Mouse (Mus musculus) CD4-positive helper T cell, adult 2 months (primary cell): Measurements from ENCODE around the gene Anxa9.
"Not testable (repeated sequence)": the region's sequence is repeated elsewhere in the genome, so short reads cannot be mapped to it uniquely, and the experiment has no call there.

ENCODE experiments used
- DNase-seq: peaks from one replicate; pipeline ENCODE4 v3.0.0-alpha.2; 2012; ENCODE audit warnings: low read depth, missing footprints, low spot score

Gene Anxa9

DNA sequence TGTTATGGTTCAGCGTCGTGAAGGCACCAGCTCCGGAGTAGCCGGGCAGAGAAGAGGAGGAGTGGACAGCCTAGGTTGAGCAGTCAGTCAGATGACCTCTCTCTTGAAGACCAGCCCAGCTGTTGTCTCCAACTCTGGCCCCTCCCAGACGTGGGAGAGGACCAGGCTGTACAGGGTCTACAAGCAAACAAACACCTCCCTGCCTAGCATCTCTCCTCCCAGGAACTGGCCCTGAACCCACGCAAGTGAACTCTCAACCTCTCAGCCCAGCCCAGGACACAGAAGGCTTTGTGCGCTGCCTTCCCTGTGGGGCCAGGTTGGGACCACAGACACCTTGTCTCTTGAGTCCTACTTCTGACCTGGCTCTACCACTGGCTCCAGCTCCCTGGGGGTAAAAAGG lies at the start of gene Anxa9:
TSS of gene Anxa9 (minus strand) at position 77 of the 400 bp plus-strand sequence.
- DNase-seq: no peak

GRCm38 (mm10) chr3:95355911-95356544 lies 49.1 kb upstream of the Anxa9 start:
- not testable (repeated sequence) for DNase-seq

DNA sequence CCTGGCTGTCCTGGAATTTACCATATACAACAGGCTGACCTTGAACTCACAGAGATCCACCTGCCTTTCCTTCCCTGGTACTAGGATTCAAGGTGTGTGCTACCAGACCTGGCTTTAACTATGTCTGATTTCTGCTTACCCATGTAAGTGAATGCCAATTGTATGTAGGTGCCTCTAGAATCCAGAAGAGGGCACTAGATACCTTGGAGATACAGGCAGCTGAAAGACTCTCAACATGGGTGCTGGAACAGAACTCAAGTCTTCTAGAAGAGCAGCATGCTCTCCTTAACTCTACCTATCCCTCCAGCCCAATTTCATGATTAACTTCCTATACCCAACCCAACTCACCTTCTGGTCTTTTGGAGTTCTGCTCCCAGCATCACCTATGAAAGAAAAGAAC lies 42.5 kb upstream of the Anxa9 start:
- peak; percentile 66 for DNase-seq

DNA sequence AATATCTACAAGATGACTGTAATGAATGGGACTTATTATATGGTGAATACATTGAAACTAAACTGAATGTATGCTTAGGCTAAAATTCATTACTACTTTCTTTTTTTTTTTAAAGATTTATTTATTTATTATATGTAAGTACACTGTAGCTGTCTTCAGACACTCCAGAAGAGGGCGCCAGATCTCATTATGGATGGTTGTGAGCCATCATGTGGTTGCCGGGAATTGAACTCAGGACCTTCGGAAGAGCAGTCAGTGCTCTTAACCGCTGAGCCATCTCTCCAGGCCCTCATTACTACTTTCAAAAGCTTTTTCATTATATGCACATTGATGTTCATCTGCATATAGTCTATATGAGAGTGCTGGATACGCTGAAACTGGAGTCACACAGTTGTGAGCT lies 41.4 kb upstream of the Anxa9 start:
- not testable (repeated sequence) for DNase-seq

- DNase-seq: no peak
Observed at GRCm38 (mm10) chr3:95346454-95346853, 39.5 kb upstream of the Anxa9 start.

DNA sequence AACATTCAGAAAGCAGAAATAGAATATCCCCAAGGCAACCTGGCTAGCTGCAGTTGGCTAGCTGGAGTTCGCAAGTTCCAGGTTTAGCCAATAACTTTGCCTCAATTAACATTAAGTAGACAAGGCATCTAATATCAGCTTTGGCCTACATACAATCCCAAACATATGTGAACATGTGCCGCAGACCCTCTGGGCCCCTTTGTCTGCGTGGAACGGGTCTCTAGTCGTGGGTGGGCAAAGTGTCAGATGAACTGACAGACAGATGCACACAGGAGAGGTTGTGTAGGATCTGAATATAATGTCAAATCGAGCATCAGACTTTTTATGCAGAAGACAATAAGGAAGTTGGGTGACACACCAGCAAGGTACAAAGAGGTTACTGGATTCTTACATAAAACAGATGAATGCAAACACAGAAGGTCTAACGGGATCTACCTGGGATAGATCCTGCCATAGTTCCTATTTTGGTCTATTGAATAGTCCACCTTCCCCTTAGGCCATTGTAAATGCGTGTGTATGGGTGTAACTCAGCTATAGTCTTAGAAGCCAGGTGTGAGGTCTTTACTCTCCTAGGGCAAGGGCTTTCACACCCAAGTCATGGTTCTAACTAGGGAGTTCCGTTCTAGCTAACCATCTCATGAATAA lies 36.5 kb upstream of the Anxa9 start:
- not testable (repeated sequence) for DNase-seq

- no peak for DNase-seq
Observed at GRCm38 (mm10) chr3:95338251-95338650, 31.3 kb upstream of the Anxa9 start.

DNA sequence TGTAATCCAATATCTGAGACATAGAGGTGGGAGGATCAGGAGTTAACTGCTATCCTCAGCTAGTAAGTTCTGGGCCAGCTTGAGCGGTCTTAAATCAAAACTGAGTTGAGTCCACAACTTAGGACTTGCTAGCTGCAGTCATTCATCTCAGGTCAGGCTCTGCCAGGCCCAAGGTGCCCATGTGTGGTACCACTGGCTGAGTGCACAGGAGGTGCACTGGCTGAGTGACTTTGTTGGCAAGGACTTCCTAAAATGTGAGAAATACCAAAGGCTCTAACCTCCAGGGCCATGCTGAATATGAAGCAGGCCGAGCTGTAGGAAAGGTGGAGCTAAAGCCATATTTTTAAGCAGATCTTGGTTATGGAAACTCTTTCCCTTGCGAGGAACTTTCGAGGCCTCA lies 30.4 kb upstream of the Anxa9 start:
- DNase-seq: no peak

DNA sequence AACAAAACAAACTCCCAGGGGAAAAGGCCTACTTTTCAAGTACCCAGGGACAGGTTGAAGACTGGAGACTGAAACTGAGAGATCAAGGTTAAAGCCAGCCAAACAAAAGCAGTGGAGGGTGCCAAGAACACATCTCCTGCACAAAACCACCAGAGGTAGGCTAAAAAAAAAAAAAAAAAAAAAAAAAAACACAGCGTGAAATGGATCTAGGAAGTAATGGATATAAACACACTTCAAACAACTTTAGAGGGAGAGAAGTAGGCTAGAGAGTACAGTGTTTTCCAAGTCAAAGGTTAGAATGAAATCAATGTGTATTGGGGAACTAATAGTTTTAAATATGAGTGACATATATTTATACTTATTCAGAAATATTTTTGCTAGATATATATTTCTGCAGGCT lies 24.6 kb upstream of the Anxa9 start:
- DNase-seq: no peak

DNA sequence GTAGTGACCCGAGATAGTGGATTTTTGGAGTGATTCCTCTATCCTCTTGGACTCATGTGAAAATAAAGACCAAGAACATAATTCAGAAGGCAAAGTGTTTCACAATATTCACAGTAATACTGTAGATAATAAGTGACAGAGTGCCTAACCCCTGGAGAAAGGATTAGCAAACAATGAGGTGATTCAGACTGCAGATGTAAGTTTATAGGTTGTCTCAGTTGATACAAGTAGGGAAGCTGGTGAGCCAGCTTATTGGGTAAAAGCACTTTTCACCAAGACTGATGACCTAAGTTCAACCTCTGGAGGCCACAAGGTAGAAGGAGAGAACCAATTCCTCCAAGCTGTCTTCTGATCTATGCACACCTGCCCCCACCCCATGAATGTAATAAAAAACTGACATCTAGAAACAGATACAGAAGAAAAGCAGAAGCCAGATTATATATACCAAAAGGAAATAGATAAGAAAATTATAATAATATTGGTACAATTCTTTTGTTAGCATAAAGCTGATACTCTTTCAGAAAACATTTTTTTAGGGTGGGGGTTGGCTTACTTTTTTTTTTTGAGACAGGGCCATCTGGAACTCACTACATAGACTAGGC lies 21.9 kb upstream of the Anxa9 start:
- no peak for DNase-seq

- no peak for DNase-seq
Observed at GRCm38 (mm10) chr3:95324454-95325144, 17.6 kb upstream of the Anxa9 start.

GRCm38 (mm10) chr3:95323429-95323828 lies 16.5 kb upstream of the Anxa9 start:
- no peak for DNase-seq

DNA sequence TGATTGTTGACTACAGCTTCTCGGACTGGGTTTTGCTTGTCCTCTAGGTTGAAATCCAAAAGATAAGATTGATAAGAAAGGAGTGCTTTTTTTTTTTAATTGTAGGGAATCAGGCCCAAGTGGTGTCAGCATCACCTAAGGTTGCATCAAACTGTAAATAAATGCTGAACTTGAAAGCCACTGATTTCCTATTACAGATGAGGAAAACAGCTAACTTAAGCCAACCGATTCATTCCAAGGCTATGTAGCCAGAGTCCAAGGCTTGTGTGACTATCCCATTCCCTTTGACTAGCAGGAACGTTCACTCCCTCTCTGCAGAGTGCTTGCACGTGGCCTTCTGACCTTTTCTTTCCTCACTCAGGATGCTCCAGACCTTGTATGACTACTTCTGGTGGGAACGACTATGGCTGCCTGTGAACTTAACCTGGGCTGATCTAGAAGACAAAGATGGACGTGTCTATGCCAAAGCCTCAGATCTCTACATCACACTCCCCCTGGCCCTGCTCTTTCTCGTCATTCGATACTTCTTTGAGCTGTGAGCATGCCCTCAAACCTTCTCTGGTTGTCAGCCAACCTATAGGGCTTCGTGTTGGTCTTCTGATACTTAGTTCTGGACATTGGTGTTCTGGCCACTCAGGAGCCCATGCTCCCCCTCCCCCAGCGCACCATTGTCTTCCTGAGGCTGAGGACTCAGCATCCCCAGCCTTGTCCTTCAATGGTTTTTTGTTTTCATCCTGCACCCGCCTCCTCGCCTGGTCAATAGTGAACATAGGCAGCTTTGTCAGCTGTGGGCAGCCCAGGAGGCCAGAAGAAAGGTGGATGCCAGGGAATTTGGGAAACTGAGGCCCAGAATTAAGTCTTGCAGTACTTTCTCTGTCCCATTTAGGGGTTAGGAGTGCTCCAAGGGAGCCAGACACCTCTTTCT lies 13.0 kb upstream of the Anxa9 start:
- no peak for DNase-seq

DNA sequence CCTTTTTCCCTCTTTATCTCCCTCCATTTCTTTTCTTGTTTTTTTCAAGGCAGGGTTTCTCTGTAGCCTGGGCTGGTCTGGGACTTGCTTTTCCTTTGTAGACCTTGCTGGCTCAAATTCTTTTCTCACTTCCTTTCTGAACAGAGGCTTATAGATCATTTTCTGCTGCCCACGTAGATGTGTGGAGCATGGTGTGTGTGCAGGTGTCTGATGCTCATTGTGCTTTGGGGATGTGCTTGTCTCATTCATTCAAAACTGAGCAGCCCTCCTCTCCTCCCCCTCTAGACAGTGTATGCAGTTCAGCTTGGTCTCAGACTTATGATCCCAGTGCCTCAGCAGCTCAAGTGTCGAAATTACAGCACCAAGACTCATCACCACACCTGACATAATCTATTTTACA lies 12.1 kb upstream of the Anxa9 start:
- DNase-seq: no peak

DNA sequence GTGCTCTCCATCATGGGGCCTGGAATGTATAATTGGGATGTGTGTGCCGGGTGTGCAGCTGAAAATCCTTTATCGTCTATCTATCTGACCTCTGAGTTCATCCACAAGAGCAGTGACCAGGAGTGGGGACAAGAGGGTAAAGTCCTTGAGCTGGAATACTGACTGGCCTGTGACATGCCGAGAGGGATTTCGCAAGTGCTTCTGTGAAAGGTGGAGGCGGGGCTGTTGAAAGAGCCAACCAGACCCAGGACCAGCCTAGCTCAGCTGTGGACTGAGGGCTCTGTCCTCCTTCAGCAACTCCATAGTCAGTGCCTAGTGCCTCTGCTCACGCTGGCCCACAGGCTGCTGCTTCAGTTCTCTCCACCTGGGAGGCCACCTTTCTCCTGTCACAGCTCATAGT lies 11.6 kb upstream of the Anxa9 start:
- no peak for DNase-seq

DNA sequence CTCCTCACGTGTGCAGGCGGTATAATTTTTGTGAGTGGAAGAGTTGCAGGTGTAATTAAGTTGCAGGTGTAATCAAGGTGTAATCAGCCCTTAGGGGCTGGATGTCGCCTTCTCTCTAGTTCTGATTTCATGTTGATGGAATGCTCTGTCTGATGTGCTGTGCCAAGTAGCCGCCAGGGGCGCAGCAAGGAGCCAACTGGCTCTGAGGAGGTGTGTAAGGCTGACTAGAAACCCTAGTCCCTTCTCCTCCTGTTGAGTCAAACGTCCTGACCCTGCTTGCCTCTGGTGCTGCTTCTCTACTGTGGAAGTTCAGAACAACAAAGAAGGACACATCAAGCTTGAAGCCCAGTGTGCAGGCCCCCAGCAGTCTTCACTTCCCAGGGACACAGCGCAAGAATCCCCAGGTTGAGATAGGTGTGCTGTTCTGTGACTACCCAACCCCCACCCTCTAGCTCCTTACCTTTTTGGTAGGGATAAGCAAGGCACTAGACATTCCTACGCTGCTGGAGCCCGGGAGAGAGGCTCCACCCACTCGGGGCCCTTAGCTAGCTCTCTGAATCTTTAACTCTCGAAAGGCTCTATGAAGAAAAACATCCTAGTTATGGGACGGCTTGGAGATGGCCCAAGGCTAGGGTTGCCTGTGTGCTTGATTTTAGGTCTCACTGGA lies 10.6 kb upstream of the Anxa9 start:
- DNase-seq: peak; percentile 59

DNA sequence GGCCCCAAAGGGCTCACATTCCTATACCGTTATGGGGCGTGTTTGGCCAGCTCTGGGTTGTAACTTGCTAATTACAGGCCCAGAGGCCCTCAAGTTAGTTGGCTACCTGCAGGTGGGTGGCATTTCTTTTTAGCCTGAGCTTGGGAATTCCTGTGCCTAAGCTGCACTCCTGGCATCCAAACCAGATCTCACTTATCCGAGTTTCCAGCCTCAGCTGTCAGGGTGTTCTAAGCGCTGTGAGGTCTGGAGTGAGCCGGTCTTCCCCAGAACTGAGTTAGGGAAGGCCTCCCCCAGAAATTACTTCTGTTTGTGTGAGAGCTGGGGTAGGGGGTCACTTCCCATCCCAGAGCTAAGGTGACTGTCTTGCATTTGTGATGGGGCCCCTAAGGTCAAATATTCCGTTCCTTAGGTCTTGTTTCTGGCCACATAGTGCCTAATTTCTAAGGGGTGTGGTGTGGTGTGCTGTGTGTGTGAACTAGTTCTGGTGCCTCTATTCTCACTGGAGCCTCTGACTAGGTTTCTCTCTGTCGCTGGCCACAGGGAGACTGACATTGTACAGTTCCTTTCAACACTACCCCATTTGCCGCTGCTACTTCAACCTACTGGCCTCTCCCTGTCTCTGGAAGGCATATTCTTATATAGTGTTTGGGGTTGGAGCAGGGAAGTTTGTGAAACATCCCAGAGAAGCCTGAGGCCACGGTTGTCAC lies 9.0 kb upstream of the Anxa9 start:
- DNase-seq: no peak

GRCm38 (mm10) chr3:95315094-95315843 lies 8.3 kb upstream of the Anxa9 start:
- DNase-seq: peak; percentile 91

GRCm38 (mm10) chr3:95314486-95315093 lies 7.6 kb upstream of the Anxa9 start, which contains the start of gene Cers2:
Cers2 (plus strand) TSS chr3:95314791.
- no peak for DNase-seq
